Mouse (Mus musculus) lung, embryonic 16.5 days (tissue): ENCODE data around the gene Hist1h2af. TPM values are rescaled to one million over a fixed set of nuclear protein-coding genes. Genes with fewer than 3 reads are reported as not detected.
"Not testable (repeated sequence)": the region's sequence is repeated elsewhere in the genome, so short reads cannot be mapped to it uniquely, and the experiment has no call there.

Experiments
- ATAC-seq: fragments of 200-750 bp; cut with Nextera tagmentation; 2 replicates; pipeline ENCODE4 v1.8.0; 2017; ENCODE audit warnings: low read depth, mild to moderate bottlenecking, moderate library complexity
- H3K27ac ChIP-seq: fragments of 300-500 bp; sonication (generic); 2 replicates; pipeline ENCODE4 v1.5.1; 2014; ENCODE audit warnings: mild to moderate bottlenecking, control low read depth, low read length
- H3K27me3 ChIP-seq: fragments of 300-500 bp; sonication (generic); 2 replicates; pipeline ENCODE4 v1.6.1; 2014; ENCODE audit warnings: low read depth, low read length, mixed read lengths; ENCODE audit not compliant: control insufficient read depth, insufficient read depth
- H3K36me3 ChIP-seq: fragments of 300-500 bp; sonication (generic); 2 replicates; pipeline ENCODE4 v1.6.1; 2014; ENCODE audit warnings: low read length; ENCODE audit not compliant: control insufficient read depth, insufficient read depth
- H3K4me1 ChIP-seq: fragments of 300-500 bp; sonication (generic); replicated peaks from 2 replicates; pipeline ENCODE4 v1.6.1; 2014; ENCODE audit warnings: low read length, mixed read lengths; ENCODE audit not compliant: control insufficient read depth, insufficient read depth
- H3K4me2 ChIP-seq: fragments of 300-500 bp; sonication (generic); 2 replicates; pipeline ENCODE4 v1.6.1; 2014; ENCODE audit warnings: low read depth, low read length, control low read depth
- H3K4me3 ChIP-seq: fragments of 300-500 bp; sonication (generic); 2 replicates; pipeline ENCODE4 v1.5.1; 2014; ENCODE audit warnings: mild to moderate bottlenecking, low read length, control low read depth
- H3K9ac ChIP-seq: fragments of 300-500 bp; sonication (generic); 2 replicates; pipeline ENCODE4 v1.6.1; 2014; ENCODE audit warnings: low read length, control low read depth
- H3K9me3 ChIP-seq: fragments of 300-500 bp; sonication (generic); 2 replicates; pipeline ENCODE4 v1.6.1; 2016; ENCODE audit warnings: low read length; ENCODE audit not compliant: control insufficient read depth
- WGBS: fragments of 180-500 bp; shearing (Covaris S2); extraction: QIAGEN DNeasy Blood & Tissue Kit; methylation state at CpG from one replicate; pipeline ENCODE4 v1.1.7; 2014; 5-methylcytosine and 5-hydroxymethylcytosine counted together
- polyA plus RNA-seq: library from polyadenylated mRNA; unstranded; fragments of >200 nt; fragmentation: Nextera tagmentation; extraction: Ambion mirVana; gene quantifications from 2 replicates; pipeline ENCODE4 v1.2.1, GENCODE M21; 2015

Hist1h2af gene
- polyA plus RNA-seq = 7.1 and 8.0 TPM in 2 replicates

DNA sequence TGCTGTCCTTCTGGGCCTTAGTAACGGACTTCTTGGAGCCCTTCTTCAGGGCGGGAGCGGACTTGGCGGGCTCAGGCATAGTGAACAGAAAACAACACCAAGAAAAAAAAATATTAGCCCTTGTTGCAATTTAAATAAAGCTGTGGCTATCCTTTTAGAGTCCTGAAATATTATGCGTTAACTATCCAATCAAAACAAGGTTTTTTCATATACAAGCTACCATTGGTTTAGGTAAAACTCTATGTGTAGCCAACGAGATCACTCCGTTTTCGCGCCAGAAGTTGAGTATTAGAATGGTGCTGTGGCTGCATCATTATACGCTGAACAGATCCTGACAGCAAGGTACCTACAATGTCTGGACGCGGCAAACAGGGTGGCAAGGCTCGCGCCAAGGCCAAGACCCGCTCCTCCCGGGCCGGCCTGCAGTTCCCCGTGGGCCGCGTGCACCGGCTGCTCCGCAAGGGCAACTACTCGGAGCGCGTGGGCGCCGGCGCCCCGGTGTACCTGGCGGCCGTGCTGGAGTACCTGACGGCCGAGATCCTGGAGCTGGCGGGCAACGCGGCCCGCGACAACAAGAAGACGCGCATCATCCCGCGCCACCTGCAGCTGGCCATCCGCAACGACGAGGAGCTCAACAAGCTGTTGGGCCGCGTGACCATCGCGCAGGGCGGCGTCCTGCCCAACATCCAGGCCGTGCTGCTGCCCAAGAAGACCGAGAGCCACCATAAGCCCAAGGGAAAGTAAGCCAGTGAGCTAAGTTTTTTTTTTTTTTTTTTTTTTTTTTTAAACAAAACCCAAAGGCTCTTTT, at the start of gene Hist1h2af:
Gene Hist1h2af, plus strand, starts transcription at position 347 of the 808 bp plus-strand sequence.
- not testable (repeated sequence) for H3K9me3 ChIP-seq, H3K36me3 ChIP-seq, H3K27me3 ChIP-seq
- WGBS = 0% methylated on average over 22 of the region's 53 CpGs
- Histone ChIP-seq H3K4me3 (peak within 1 kb of the TSS; percentile 52), H3K9ac (peak within 1 kb of the TSS; percentile 73), H3K27ac (peak within 1 kb of the TSS; percentile 97), H3K4me1 (peaks cover 23% of the 10 kb centered on the region), H3K4me2 (peak within 1 kb of the TSS; percentile 58)
- peak; percentile 51 for ATAC-seq

DNA sequence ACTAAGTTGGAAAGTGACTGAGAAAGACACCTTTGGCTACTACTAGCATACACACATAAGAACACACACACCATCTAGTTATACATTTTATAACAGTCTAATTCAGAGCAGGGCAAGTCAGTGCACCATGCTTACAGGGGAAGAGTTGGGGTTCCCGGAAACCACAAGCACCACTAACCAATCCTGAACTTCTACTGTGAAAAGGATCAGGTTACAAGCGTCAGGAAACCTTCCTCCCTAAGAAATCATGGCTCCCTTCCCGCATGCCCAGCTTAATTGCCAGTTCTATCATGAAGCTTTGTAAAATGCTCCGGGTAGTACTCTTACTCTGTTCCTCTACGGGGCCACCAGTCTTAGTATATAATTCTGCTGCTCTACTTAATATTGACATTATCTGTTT, 48.4 kb upstream of the Hist1h2af start:
- no peak for ATAC-seq
- no peaks in the 10 kb centered on the region for H3K27me3 ChIP-seq
- H3K4me1 ChIP-seq = no peaks in the 10 kb centered on the region; the same call in 1 of the 2 replicates
- H3K4me2 ChIP-seq = no peak overlapping the region
- no peak overlapping the region for H3K27ac ChIP-seq
- no peaks in the 10 kb centered on the region for H3K36me3 ChIP-seq
- H3K9me3 ChIP-seq = no peaks in the 10 kb centered on the region
- H3K4me3 ChIP-seq = no peak overlapping the region
- H3K9ac ChIP-seq = no peak overlapping the region
- WGBS = 36% methylated on average over 5 of the region's 5 CpGs

- H3K9ac ChIP-seq = no peak within 1 kb of the TSS
- H3K36me3 ChIP-seq = no peaks in the 10 kb centered on the region
- peak within 1 kb of the TSS; percentile 61 for H3K4me2 ChIP-seq
- peak; percentile 94 for ATAC-seq
- H3K27ac ChIP-seq = no peak within 1 kb of the TSS
- no peaks in the 10 kb centered on the region for H3K9me3 ChIP-seq
- H3K4me1 ChIP-seq = no peaks in the 10 kb centered on the region; the same call in 1 of the 2 replicates
- WGBS = 3% methylated on average over 13 of the region's 14 CpGs
- H3K4me3 ChIP-seq = peak within 1 kb of the TSS; percentile 31
- H3K27me3 ChIP-seq = no peaks in the 10 kb centered on the region
Observed at GRCm38 (mm10) chr13:23488400-23489322, 45.0 kb upstream of the Hist1h2af start, which contains the start of gene Btn2a2. Btn2a2 (minus strand) TSS chr13:23488857.

DNA sequence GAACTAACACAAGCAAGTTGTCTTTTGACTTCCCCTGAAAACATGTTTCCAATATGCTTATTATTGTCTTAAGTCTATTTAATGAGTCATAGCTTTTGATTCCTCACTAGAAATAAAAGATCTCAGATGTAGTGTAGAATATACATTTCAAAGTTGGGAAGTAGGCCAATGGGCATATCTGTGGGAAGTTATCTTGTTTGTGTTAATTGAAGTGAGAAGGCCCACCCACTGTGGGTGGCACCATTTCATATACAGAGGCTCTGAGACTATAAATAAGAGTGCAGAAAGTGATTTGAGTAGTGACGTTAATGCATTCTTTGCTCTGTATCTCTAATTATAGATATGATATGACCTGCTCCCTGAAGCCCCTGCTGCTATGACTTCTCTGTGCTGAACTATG, 42.8 kb upstream of the Hist1h2af start:
- no peak for ATAC-seq
- Histone ChIP-seq H3K9ac (no peak overlapping the region), H3K9me3 (no peaks in the 10 kb centered on the region), H3K4me1 (no peaks in the 10 kb centered on the region; the same call in 1 of the 2 replicates), H3K36me3 (no peaks in the 10 kb centered on the region), H3K27me3 (no peaks in the 10 kb centered on the region), H3K4me3 (no peak overlapping the region), H3K4me2 (no peak overlapping the region), H3K27ac (no peak overlapping the region)
- WGBS = 52% methylated on average over 1 of the region's 1 CpGs

DNA sequence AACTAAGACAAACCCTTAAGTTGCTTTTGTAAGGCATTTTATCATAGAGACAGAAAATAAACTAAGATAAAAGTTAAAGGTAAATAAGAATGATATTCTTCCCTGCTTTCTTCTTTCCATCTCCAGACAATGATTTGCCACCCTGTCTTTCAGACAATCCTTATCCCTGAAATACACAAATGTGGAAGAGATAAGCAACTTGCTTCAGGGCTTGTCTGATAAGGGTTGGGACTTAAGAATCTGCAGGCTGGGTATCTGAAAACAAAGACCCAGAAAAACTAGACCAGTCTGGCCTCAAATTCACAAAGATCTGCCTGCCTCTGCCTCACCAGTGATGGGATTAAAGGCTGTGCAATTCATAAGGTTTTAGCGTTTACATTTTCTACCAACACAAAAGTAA, 42.4 kb upstream of the Hist1h2af start:
- no peak overlapping the region for H3K4me3 ChIP-seq
- no peak overlapping the region for H3K4me2 ChIP-seq
- no peak overlapping the region for H3K9ac ChIP-seq
- H3K9me3 ChIP-seq = no peaks in the 10 kb centered on the region
- WGBS = 20% methylated on average over 1 of the region's 1 CpGs
- H3K4me1 ChIP-seq = no peaks in the 10 kb centered on the region; the same call in 1 of the 2 replicates
- no peak for ATAC-seq
- no peaks in the 10 kb centered on the region for H3K27me3 ChIP-seq
- H3K36me3 ChIP-seq = no peaks in the 10 kb centered on the region
- H3K27ac ChIP-seq = no peak overlapping the region

DNA sequence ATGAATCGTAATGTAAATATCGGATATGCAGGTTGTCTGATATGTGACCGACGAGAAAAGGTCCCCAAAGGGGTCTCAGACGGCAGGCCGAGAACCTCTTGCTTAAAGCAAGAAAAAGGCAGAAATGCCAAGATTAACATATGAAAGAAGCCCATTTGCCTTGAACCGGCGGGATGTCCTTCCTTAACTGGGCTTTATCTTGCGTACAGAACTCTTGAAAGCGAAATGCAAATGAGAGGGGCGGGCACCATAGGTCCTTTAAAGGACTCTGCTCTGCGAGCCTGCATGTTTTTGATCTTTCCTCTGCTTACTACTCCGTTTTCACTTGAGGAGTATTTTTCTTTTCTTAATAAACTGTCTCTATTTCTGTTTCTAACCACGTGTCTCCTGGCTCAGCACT, 41.7 kb upstream of the Hist1h2af start:
- WGBS = 13% methylated on average over 14 of the region's 14 CpGs
- peak overlapping the region; percentile 39 for H3K4me3 ChIP-seq

DNA sequence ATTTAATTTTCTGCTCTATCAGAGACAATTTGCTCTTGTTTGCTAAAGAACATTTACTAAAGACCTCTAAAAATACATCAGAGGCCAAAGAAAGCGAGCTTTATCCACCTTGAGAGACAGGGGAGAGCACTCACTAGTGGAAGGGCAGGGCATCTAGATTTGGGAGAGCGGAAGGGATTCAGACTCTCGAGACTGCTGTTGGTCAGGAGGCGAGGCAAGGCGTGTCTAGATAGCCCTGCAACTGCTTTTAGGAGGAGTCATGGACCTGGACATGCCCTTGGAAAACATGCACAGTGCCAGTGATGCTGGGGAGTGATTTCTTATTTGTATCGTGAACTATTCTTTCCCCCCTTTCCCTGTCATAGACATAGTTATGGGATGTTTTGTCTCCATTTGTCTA, 38.2 kb upstream of the Hist1h2af start:
- no peak for ATAC-seq
- Histone ChIP-seq H3K4me3 (no peak overlapping the region), H3K4me2 (no peak overlapping the region), H3K27me3 (no peaks in the 10 kb centered on the region), H3K9me3 (no peaks in the 10 kb centered on the region), H3K9ac (no peak overlapping the region), H3K36me3 (no peaks in the 10 kb centered on the region), H3K27ac (no peak overlapping the region), H3K4me1 (peaks cover 12% of the 10 kb centered on the region; the same call in 1 of the 2 replicates)
- WGBS = 81% methylated on average over 6 of the region's 6 CpGs

More for the DNA sequence above, 41.7 kb upstream of the Hist1h2af start:
- no peaks in the 10 kb centered on the region for H3K36me3 ChIP-seq
- no peaks in the 10 kb centered on the region for H3K27me3 ChIP-seq
- ATAC-seq = no peak
- H3K9me3 ChIP-seq = no peaks in the 10 kb centered on the region
- H3K4me1 ChIP-seq = no peaks in the 10 kb centered on the region; the same call in 1 of the 2 replicates
- peak overlapping the region; percentile 52; the same call in 1 of the 2 replicates for H3K9ac ChIP-seq
- peak overlapping the region; percentile 53 for H3K4me2 ChIP-seq
- H3K27ac ChIP-seq = no peak overlapping the region

GRCm38 (mm10) chr13:23497656-23498321, 35.9 kb upstream of the Hist1h2af start:
- no peaks in the 10 kb centered on the region for H3K27me3 ChIP-seq
- H3K4me3 ChIP-seq = peak overlapping the region; percentile 41
- no peaks in the 10 kb centered on the region for H3K36me3 ChIP-seq
- WGBS = 5% methylated on average over 19 of the region's 19 CpGs
- H3K9ac ChIP-seq = no peak overlapping the region
- no peaks in the 10 kb centered on the region for H3K9me3 ChIP-seq
- peak overlapping the region; percentile 60 for H3K4me2 ChIP-seq
- no peak for ATAC-seq
- no peak overlapping the region for H3K27ac ChIP-seq
- peaks cover 15% of the 10 kb centered on the region; the same call in 1 of the 2 replicates for H3K4me1 ChIP-seq
